Mouse (Mus musculus): Measurements from ENCODE around the gene Zfp750.

Zfp750 gene

GRCm38 (mm10) chr11:121479476-121480203 lies 39.5 kb downstream of the Zfp750 start:
- in situ Hi-C loops (cut with MboI; ENCODE audit: low sequenced_read_pairs), result no loop called here

DNA sequence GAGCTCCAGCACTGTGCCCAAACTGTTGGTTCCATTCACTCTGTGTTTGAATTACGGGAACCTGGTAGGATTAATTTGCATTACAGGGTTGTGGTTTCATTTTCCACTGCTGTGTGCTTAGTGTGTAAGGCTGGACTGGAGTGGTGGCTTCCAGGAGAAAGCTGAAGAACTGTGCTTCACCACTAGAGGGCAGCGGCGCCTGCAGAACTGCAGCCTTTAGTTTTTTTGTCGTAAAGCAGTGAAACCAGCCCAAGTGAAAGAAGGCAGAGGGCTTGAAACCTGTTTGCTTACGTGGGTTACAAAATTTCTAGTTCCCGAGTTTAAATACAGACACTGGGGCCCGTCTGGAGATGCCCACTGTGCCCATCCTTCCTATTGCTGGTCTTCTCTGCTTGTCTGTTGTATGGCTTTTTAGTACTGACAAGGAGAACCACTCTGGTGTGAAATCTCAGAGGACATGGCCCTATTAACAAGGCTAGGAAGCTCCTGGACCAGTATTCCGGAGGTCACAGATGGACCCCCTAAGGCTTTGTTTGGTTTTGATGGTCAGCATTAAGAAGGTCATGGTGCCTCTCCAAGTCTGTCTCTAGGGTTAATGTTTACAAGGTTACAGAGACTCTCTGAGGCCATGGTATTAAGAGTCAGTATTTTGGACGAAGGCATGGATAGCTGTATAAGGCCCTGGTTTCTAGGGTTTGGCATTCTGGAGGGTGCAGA lies 43.3 kb downstream of the Zfp750 start:
- in situ Hi-C loops (cut with MboI; ENCODE audit: low sequenced_read_pairs), result no loop called here

DNA sequence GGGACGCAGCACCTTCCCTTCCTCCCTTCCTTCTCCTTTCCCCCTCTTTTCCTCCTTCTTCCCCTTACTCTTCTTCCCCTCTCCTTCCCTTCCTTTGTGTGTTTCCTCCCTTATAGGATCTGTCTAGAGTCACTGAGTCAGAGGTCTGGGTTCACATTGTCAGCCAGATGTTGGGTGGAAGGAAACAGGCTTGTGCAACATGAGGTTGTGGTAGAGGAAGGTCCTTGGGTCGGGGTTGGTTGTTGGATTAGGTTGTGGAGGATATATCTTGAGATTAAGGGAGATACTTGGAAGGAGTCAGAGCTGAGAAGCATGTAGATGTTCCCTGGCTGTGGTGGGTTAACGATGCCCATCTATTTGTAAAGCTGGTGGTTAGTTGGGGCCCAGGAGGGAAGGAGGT lies 44.3 kb downstream of the Zfp750 start:
- in situ Hi-C loops (cut with MboI; ENCODE audit: low sequenced_read_pairs), result no loop called here

DNA sequence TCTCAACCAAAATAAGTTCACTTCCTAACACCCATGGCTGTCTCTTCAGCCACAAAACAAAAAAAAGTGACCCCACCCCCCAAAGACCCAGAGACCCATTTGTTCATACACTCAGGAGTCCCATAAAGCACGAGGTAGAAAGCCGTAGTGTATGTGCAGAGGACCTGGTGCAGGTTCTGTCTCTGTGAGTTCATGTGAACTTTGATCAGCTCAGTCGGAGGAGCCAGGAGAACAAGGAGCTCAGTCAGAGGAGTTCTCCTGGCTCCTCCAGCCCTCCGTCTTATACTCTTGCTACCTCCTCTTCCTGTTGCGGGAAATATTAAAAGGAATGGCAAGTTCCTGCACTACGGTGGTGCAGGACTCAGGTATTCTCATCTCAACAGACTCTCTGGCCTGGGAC lies 51.7 kb downstream of the Zfp750 start:
- in situ Hi-C loops (cut with MboI; ENCODE audit: low sequenced_read_pairs), result no loop called here
